Mouse (Mus musculus) lung, postnatal 0 days (tissue): ENCODE data around the gene Npnt.

ENCODE experiments used
- CTCF ChIP-seq: IDR thresholded peaks from 2 replicates; pipeline ENCODE4 v1.5.1; 2016; ENCODE audit warnings: antibody characterized with exemption, mild to moderate bottlenecking
- EP300 ChIP-seq: IDR thresholded peaks from 2 replicates; pipeline ENCODE4 v1.6.1; 2016; ENCODE audit warnings: antibody characterized with exemption, mild to moderate bottlenecking, control low read depth

DNA sequence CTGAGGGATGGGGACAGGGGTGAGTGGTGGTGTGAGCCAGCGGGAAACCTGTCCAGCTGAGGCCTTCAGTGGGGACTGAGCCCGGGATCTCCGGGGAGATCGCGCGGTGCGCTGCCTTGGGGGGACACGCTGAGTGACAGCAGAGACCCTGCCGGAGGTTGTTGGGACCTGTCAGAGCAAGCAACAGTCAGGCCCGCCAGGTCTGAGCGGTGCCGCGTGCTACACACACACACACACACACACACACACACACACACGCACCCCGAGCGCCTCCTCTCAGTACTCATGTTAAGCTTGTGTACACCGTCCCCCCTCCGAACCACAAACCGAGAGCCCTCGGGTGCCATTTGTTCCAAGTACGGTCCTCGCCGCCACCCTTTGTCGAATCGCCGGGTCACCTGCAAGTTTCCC lies 706 bp downstream of the Npnt start:
- TF ChIP-seq CTCF (no peak), EP300 (no peak)
